Mouse (Mus musculus): Measurements from ENCODE around the gene Tufm.
"Not testable (repeated sequence)": the region's sequence is repeated elsewhere in the genome, so short reads cannot be mapped to it uniquely, and the experiment has no call there.

Tufm gene

GRCm38 (mm10) chr7:126465246-126466030 is 21.7 kb upstream of the Tufm start:
- no peak for DNase-seq (ENCODE audit: low read depth, low spot score)

- DNase-seq (ENCODE audit: low read depth, low spot score), result no peak
Observed at GRCm38 (mm10) chr7:126466116-126466515, 21.0 kb upstream of the Tufm start.

GRCm38 (mm10) chr7:126466707-126467106 is 20.5 kb upstream of the Tufm start:
- DNase-seq (ENCODE audit: low read depth, low spot score), result no peak

- DNase-seq (ENCODE audit: low read depth, low spot score), result peak; percentile 68
Observed at GRCm38 (mm10) chr7:126467271-126467670, 19.9 kb upstream of the Tufm start.

- DNase-seq (ENCODE audit: low read depth, low spot score), result no peak
Observed at GRCm38 (mm10) chr7:126467834-126468627, 19.1 kb upstream of the Tufm start.

GRCm38 (mm10) chr7:126470077-126470476 is 17.1 kb upstream of the Tufm start:
- DNase-seq (ENCODE audit: low read depth, low spot score), result no peak

GRCm38 (mm10) chr7:126471361-126471760 is 15.8 kb upstream of the Tufm start:
- no peak for DNase-seq (ENCODE audit: low read depth, low spot score)

- DNase-seq (ENCODE audit: low read depth, low spot score), result no peak
Observed at GRCm38 (mm10) chr7:126471853-126472252, 15.3 kb upstream of the Tufm start.

- no peak for DNase-seq (ENCODE audit: low read depth, low spot score)
Observed at GRCm38 (mm10) chr7:126472306-126472705, 14.9 kb upstream of the Tufm start.

- no peak for DNase-seq (ENCODE audit: low read depth, low spot score)
Observed at GRCm38 (mm10) chr7:126472713-126473112, 14.4 kb upstream of the Tufm start.

GRCm38 (mm10) chr7:126473470-126474086 is 13.6 kb upstream of the Tufm start:
- DNase-seq (ENCODE audit: low read depth, low spot score), result no peak

GRCm38 (mm10) chr7:126474486-126474955 is 12.6 kb upstream of the Tufm start:
- DNase-seq (ENCODE audit: low read depth, low spot score), result no peak

GRCm38 (mm10) chr7:126474993-126475581 is 12.1 kb upstream of the Tufm start, which contains the start of gene Sh2b1:
Sh2b1 (minus strand) TSS chr7:126475424.
- DNase-seq (ENCODE audit: low read depth, low spot score), result peak; percentile 97

GRCm38 (mm10) chr7:126481699-126482098 is 5.5 kb upstream of the Tufm start:
- peak; percentile 41 for DNase-seq (ENCODE audit: low read depth, low spot score)

GRCm38 (mm10) chr7:126482392-126482871 is 4.7 kb upstream of the Tufm start:
- peak; percentile 97 for DNase-seq (ENCODE audit: low read depth, low spot score)

GRCm38 (mm10) chr7:126487617-126488385 is 640 bp downstream of the Tufm start:
- not testable (repeated sequence) for DNase-seq (ENCODE audit: low read depth, low spot score)

GRCm38 (mm10) chr7:126491005-126491404 is 3.8 kb downstream of the Tufm start:
- DNase-seq (ENCODE audit: low read depth, low spot score), result no peak

GRCm38 (mm10) chr7:126491973-126492372 is 4.8 kb downstream of the Tufm start:
- DNase-seq (ENCODE audit: low read depth, low spot score), result no peak

- DNase-seq (ENCODE audit: low read depth, low spot score), result no peak
Observed at GRCm38 (mm10) chr7:126494120-126494519, 7.0 kb downstream of the Tufm start.

- DNase-seq (ENCODE audit: low read depth, low spot score), result no peak
Observed at GRCm38 (mm10) chr7:126496475-126496874, 9.3 kb downstream of the Tufm start.

GRCm38 (mm10) chr7:126497966-126498365 is 10.8 kb downstream of the Tufm start:
- no peak for DNase-seq (ENCODE audit: low read depth, low spot score)

Data from ZHBTc4 (cell line).